Mouse (Mus musculus) c-Kit-positive CD71-positive TER-119-negative erythroid progenitor cells, embryonic 14.5 days (primary cell): Measurements from ENCODE around the gene Snx11.
A peak's percentile ranks its signal among the peaks of the same experiment; 100 is the strongest.
"Not testable (repeated sequence)": the region's sequence is repeated elsewhere in the genome, so short reads cannot be mapped to it uniquely, and the experiment has no call there.

ENCODE experiments used
- DNase-seq: peaks from one replicate; pipeline ENCODE4 v3.0.0-alpha.2; 2013; ENCODE audit warnings: low read depth

The Snx11 gene

DNA sequence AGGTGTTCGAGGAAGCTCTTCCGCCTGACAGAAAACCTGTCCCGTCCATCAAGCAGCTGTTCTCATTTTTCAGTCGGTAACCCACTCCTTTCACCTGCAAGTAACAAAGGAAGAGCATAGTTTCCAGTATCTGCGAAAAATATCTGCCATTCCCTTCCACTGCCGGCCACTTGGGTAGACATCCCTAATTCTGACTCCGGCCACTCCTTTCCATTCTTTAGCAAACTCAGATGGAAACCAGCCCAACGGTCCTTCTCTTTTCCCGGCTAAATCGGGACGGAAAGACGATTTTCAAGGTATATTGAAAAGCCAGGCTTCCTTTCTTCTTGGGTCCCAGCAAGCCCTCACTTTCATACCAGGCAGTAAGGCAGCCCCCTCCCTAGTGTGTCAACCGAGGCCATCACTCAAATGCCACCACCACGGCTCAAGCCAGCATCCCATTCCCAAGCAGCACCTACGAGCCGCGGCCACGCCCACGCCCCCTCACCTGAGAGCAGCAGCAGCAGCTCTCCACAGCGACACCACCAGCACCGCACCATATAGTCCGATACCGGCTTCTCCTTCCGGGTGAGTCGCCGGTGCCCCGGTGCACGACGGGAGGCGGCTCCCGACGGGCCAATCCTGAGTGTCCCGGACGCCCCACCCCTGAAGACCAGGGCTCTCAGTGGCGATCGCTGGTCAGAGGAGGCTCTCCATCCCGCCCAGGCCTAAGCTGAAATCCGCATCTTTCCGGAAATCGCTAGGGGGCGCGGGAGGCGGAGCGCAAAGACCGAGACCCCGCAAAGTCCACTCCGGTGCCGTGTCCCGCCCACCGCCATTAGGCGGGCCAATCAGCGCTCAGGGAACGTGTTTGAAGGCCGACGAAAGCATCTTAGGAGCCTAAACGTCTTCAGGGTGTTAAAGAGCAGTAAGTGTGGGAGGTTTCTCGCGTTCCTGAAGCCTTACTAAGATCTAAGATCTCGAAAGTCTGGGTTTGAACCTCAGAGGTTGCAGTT lies at the start of gene Snx11:
Gene Snx11 (minus strand): TSS at position 592 of the 995 bp plus-strand sequence.
- DNase-seq, result peak; percentile 98

- DNase-seq, result no peak
Measured at GRCm38 (mm10) chr11:96826481-96826880, 49.1 kb upstream of the Snx11 start.

DNA sequence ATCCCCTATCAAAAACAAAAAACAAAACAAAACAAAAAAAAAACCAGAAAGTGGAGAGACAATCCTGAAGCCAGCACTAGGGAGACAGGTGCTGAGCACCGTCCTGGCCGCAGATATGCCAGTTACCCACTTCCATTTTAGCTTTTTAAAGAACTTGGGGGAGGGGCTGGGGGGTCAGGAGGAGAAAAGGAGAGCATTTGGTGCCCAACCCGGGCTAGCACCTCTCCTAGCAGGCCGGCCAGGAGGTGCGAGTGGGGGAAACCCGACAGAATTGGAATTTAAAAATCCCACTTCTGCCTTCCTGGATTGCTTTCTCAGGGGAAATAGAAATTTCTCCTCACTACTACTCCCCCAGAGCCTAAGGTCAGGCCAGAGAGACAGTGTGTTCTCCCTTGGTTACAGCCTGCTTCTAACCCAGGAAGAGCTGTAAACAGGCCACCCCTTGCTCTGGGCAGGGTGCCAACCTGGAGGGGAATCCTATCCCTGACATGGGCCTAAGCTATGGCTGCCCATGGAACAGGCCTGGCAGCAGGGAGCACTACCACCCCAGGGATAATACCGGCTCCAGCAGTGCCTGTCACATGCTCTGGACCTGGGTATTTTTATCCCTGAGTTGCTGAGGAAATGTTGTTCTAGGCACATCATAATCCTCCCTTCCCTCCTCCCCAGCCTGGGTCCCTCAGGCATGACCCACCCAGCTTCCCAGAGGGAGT lies 47.6 kb upstream of the Snx11 start:
- DNase-seq, result no peak

DNA sequence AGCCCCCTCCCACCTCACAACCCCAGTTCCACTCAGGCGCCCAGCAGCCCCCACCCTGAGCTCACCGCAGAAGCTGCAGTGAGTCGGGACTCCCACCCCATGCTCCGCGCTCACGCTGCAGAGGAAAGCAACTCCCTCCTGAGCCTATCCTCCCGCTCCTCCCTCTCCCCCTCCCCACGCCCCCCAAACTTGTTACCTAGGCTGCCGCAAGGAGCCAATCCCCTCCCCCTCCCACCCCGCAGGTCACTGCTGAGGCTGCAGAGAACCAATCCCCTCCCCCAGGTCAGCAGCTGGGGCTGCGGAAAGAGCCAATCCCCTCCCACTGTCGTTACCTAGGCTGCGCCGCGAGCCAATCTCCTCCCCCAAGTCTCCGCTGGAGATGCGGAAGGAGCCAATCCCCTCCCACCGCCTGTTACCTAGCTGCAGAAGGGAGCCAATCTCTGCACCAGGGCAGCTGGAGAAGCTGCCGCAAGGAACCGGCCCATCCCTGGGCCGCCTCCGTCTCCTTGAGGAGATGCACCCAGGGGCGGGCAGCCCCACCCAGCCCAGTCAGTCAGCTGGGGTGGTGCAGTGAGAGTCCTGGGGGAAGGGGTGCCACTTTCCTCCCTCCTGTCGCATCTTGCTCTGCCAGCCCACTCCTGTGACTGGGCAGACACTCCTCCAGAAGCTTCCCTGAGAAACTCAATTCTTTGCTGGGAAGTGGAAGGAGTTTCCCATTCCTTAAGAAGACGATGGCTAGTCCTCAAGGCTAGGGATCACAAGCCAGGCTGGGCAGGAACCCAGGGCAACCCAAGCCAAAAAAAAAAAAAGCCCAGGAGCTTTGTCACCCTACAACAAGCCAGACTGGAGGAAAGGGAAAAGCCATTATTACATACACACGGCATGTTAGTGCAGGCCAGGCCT lies 46.8 kb upstream of the Snx11 start:
- peak; percentile 74 for DNase-seq

- DNase-seq, result no peak
Measured at GRCm38 (mm10) chr11:96823471-96823837, 46.1 kb upstream of the Snx11 start.

GRCm38 (mm10) chr11:96822675-96823470 lies 45.5 kb upstream of the Snx11 start:
- DNase-seq, result no peak

GRCm38 (mm10) chr11:96821956-96822355 lies 44.6 kb upstream of the Snx11 start:
- no peak for DNase-seq

DNA sequence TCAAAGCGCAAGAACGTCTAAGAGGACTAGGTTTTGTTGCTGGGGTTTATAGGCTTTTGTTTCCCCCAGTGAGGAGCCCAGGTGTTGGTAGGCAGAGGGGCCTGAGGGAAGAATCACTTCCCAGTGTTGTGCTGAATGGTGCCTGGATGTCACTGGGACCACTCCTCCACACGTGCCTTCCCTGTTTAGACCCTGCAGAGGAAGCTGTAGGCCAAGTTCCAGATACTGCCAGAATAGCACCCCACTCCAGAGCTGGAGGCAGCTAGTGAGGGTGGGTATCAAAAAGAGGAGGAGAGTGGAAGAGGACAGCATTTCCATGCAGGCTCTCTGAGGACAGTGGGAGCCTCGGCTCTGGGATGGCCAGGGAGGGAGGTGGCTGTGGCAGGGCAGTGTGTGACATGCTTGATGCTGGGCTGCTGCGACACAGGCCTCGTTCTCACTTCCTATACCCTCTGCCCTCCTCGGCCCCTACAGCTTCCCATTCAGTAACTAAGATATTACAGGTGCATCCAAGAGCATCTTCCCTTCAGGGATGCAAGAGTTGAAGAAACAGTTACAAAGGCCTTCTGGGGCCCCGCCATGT lies 40.9 kb upstream of the Snx11 start:
- DNase-seq, result no peak

GRCm38 (mm10) chr11:96816979-96817378 lies 39.6 kb upstream of the Snx11 start:
- no peak for DNase-seq

DNA sequence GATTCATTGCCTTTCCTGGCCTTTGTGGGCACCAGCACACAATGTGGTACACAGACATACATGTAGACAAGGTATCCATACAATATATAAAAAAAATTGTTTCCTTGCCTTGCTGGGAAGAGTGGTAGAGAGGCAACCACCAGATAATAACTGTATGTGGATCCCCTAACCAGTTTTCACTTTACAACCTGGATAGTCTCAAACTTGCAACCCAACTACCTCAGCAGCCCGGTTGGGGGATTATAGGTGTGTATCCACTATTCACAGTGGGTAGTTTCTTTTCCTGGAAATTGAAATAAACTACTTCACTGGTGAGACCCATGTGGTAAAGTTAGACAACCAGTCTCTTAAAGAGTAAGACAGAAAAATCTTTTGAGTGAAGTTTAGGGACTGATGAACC lies 39.1 kb upstream of the Snx11 start:
- no peak for DNase-seq

- no peak for DNase-seq
Measured at GRCm38 (mm10) chr11:96815895-96816294, 38.5 kb upstream of the Snx11 start.

DNA sequence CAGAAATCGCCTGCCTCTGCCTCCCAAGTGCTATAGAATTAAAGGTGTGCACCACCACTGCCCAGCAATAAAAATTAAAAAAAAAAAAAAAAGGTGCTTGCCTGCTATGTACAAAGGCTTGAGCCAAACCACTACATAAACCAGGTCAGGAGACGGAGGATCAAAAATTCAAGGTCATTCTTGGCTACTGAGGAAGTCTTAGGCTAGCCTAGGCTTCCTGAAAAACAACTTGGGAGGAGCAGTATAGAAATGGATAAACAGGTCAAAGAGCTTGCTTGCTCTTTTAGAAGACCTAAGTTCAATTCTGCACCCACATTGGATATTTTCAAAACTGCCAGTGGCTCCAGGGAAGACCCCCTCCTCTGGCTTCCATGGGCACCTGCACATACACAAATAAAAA lies 37.1 kb upstream of the Snx11 start:
- DNase-seq, result no peak

DNA sequence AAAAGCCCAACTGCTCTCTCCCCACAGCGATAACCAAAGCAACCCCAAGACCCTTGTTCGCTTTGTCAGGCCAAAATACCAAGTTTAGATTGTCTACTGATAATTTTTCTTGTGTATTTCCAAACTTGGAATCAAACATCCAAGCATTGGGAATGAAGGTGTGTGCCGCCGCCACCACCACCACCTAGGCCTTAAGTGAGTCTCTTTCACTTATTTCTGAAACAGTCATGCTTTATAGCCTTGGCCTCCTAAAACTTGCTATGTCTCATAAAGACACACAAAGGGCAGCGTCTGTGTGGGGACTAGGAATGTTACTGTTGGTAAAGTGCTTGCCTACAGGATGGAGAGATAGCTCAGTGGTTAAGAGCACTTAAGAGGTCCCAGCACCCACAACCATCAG lies 36.6 kb upstream of the Snx11 start:
- DNase-seq, result no peak

DNA sequence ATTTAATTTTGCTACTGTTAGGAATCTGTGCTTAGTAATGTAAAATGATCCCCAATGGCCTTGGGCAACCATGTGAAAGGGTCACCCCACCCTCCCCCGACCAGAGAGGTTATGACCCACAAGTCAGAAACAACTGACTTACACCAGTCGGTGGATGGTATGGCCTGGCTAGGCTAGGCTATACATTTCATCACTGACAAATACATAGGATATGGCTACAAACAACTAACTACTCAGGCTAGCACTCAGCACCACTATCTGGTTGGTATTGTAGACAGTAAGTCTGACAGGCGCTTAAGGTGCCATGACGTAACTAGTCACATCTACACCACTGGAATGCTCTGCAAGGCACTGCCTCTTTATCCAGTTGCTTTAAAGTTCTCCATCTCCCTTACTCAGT lies 36.1 kb upstream of the Snx11 start:
- no peak for DNase-seq

GRCm38 (mm10) chr11:96811188-96811587 lies 33.8 kb upstream of the Snx11 start:
- DNase-seq, result not testable (repeated sequence)

DNA sequence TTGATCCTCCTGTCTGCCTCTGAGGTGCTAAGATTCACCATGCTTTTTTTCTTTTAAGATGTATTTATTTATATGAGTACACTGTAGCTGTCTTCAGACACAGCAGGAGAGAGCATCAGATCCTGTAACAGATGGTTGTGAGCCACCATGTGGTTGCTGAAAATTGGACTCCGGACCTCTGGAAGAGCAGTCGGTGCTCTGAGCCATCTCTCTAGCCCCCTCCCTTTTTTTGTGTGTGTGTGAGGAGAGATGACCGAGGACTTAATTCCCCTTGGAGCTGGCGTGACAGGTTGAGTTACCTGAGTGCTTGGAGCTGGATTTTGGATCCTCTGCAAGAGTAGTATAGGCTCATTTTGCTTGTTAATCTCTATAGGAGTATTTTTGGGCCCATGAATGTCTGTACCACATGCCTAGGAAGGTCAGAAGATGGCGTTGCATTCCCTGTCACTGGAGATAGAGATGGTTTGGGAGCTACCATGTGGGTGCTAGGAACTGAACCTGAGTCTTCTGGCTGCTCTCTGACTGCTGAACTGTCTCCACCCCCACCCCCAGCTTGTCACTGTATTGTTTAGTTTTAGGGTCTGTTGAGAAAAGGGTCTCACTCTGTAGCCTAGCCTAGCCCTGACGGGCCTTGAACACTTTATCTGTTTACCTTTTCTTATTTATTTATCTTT lies 32.3 kb upstream of the Snx11 start:
- DNase-seq, result no peak

DNA sequence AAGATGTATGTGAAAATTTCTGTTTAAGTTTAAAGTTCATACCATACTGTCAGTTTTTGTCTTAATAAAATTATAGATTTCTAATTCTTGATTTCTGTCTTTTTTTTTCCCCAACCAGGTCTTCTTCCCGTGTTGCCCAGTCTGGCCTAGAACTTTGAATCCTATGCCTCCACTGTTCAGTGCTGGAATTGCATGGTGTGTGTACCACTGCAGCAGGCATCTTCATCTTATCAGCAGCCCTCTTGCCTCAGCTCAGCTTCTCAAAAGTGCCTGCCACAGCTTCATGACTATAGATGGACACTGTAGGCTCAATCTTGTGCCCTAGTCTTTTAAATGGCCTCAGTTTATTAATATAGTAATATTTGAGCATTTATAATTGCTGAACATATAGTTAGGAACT lies 30.7 kb upstream of the Snx11 start:
- no peak for DNase-seq

- DNase-seq, result no peak
Measured at GRCm38 (mm10) chr11:96805606-96806005, 28.2 kb upstream of the Snx11 start.

- no peak for DNase-seq
Measured at GRCm38 (mm10) chr11:96799511-96799910, 22.2 kb upstream of the Snx11 start.

DNA sequence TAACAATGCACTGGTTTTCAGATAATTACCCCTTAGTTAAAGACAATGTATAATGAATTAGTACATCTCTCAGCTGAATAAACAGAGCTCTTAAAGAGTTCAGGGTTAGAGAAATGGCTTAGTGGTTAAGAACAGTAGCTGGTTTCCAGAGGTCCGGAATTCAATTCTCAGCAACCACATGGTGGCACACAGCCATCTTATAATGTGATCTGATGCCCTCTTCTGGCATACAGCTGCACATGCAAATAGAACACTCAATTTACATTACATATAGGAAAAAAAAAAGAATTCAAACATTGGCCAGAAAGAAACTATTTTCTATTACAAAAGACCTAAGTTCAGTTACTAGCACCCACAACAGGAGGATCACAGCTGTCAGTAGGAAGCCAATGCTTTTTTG lies 19.2 kb upstream of the Snx11 start:
- no peak for DNase-seq
